Mouse (Mus musculus) forebrain, embryonic 15.5 days (tissue): ENCODE results near the gene Gm5617. TPM values are rescaled to one million over a fixed set of nuclear protein-coding genes. Genes with fewer than 3 reads are reported as not detected.
"Not testable (repeated sequence)": the region's sequence is repeated elsewhere in the genome, so short reads cannot be mapped to it uniquely, and the experiment has no call there.

ENCODE experiments used
- ATAC-seq: fragments of 200-750 bp; cut with Nextera tagmentation; replicated peaks from 2 replicates; pipeline ENCODE4 v1.8.0; 2017; ENCODE audit warnings: mild to moderate bottlenecking, moderate TSS enrichment, moderate library complexity
- H3K27ac ChIP-seq: fragments of 300-500 bp; sonication (generic); replicated peaks from 2 replicates; pipeline ENCODE4 v1.5.1; 2015; ENCODE audit warnings: mild to moderate bottlenecking, inconsistent platforms
- H3K27me3 ChIP-seq: fragments of 300-500 bp; sonication (generic); 2 replicates; pipeline ENCODE4 v1.6.1; 2015; ENCODE audit warnings: inconsistent platforms
- H3K36me3 ChIP-seq: fragments of 300-500 bp; sonication (generic); 2 replicates; pipeline ENCODE4 v1.6.1; 2015; ENCODE audit warnings: mild to moderate bottlenecking, inconsistent platforms
- H3K4me1 ChIP-seq: fragments of 300-500 bp; sonication (generic); 2 replicates; pipeline ENCODE4 v1.6.1; 2015; ENCODE audit warnings: inconsistent platforms
- H3K4me2 ChIP-seq: fragments of 300-500 bp; sonication (generic); replicated peaks from 2 replicates; pipeline ENCODE4 v1.6.1; 2015; ENCODE audit warnings: mild to moderate bottlenecking, inconsistent platforms
- H3K4me3 ChIP-seq: fragments of 300-500 bp; sonication (generic); 2 replicates; pipeline ENCODE4 v1.5.1; 2015; ENCODE audit warnings: mild to moderate bottlenecking, inconsistent platforms
- H3K9ac ChIP-seq: fragments of 300-500 bp; sonication (generic); replicated peaks from 2 replicates; pipeline ENCODE4 v1.6.1; 2015; ENCODE audit warnings: mild to moderate bottlenecking, inconsistent platforms
- H3K9me3 ChIP-seq: fragments of 300-500 bp; sonication (generic); 2 replicates; pipeline ENCODE4 v1.6.1; 2016; ENCODE audit warnings: inconsistent platforms
- WGBS: fragments of 180-500 bp; shearing (Covaris S2); methylation state at CpG from one replicate; pipeline ENCODE4 v1.1.7; 2015; ENCODE audit warnings: mixed read lengths; 5-methylcytosine and 5-hydroxymethylcytosine counted together
- polyA plus RNA-seq: library from polyadenylated mRNA; unstranded; fragments of >200 nt; fragmentation: Nextera tagmentation; extraction: Ambion mirVana; gene quantifications from 2 replicates; pipeline ENCODE4 v1.2.1, GENCODE M21; 2015

Gm5617 gene
- 23.1 and 25.3 TPM in 2 replicates for polyA plus RNA-seq

- WGBS = under 1% methylated on average over 71 of the region's 72 CpGs
- Histone ChIP-seq H3K27me3 (no peaks in the 10 kb centered on the region), H3K4me3 (peak within 1 kb of the TSS; percentile 70)
Observed at GRCm38 (mm10) chr9:48494817-48495547, at the start of gene Gm5617, which contains the start of gene Rbm7. TSS of gene Gm5617 (plus strand) at chr9:48495442. TSS of gene Rbm7 (minus strand) at chr9:48495299.

DNA sequence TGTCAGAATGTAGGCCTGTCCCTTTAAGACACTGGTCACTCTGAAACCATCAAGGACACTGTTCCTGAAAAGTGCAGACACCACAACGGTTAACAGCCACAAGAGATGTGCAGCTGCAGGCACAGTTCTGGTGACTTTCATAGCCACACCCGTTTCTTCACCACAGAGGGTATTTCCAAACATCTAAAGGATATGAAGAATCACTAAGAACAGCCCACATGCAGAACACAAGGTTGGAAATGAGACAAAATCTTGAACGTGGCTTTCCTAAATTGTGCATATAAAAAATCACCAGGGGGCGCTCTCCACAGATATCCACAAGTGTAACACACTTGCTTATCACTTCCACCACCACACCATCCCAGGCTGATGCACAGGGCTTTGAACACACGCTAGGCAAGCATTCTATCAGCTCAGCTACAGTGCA, 47.4 kb upstream of the Gm5617 start:
- no peaks in the 10 kb centered on the region for H3K9me3 ChIP-seq
- H3K27me3 ChIP-seq = no peaks in the 10 kb centered on the region
- no peak for ATAC-seq
- H3K27ac ChIP-seq = no peak overlapping the region
- WGBS = 35% methylated on average over 5 of the region's 5 CpGs
- H3K9ac ChIP-seq = no peak overlapping the region
- H3K4me3 ChIP-seq = no peak overlapping the region
- no peaks in the 10 kb centered on the region for H3K36me3 ChIP-seq
- no peaks in the 10 kb centered on the region for H3K4me1 ChIP-seq
- H3K4me2 ChIP-seq = no peak overlapping the region

More at GRCm38 (mm10) chr9:48494817-48495547, at the start of gene Gm5617, which contains the start of gene Rbm7:
- Histone ChIP-seq H3K4me1 (peaks cover 21% of the 10 kb centered on the region), H3K9ac (peak within 1 kb of the TSS; percentile 80), H3K27ac (peak within 1 kb of the TSS; percentile 86), H3K36me3 (peaks cover 29% of the 10 kb centered on the region), H3K9me3 (no peaks in the 10 kb centered on the region), H3K4me2 (peak within 1 kb of the TSS; percentile 78)
- ATAC-seq = peak; percentile 100

GRCm38 (mm10) chr9:48450066-48450465, 45.2 kb upstream of the Gm5617 start:
- Histone ChIP-seq H3K4me2 (no peak overlapping the region), H3K9ac (no peak overlapping the region), H3K27ac (no peak overlapping the region), H3K27me3 (no peaks in the 10 kb centered on the region), H3K4me1 (no peaks in the 10 kb centered on the region), H3K36me3 (no peaks in the 10 kb centered on the region), H3K4me3 (no peak overlapping the region), H3K9me3 (no peaks in the 10 kb centered on the region)
- no peak for ATAC-seq
- WGBS = 92% methylated on average over 17 of the region's 17 CpGs

DNA sequence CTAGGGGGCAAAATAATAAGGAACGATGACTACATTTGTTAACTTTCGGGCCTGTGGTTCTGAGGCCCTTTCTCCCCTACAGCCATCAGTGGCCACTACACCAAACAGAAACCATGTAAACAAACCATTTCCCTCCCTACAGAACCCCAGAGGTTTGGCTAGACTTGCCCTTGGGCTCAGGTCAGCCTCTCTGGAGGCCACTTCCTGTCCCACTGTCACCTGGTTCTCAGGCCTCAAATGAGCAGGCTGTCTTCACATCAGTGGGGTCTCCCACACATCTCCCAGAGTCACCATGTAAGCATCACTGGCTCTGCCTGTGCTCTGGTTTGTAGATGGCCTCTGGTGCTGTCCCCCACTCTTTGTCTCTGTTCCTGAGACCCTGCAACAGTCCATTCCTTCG, 39.3 kb upstream of the Gm5617 start:
- no peak for ATAC-seq
- WGBS = 95% methylated on average over 3 of the region's 3 CpGs

GRCm38 (mm10) chr9:48458879-48459278, 36.4 kb upstream of the Gm5617 start:
- no peak overlapping the region for H3K9ac ChIP-seq
- WGBS = 74% methylated on average over 3 of the region's 3 CpGs

More for the DNA sequence above, 39.3 kb upstream of the Gm5617 start:
- H3K27ac ChIP-seq = no peak overlapping the region
- no peaks in the 10 kb centered on the region for H3K4me1 ChIP-seq
- H3K36me3 ChIP-seq = no peaks in the 10 kb centered on the region
- H3K9me3 ChIP-seq = no peaks in the 10 kb centered on the region
- H3K9ac ChIP-seq = no peak overlapping the region
- no peak overlapping the region for H3K4me2 ChIP-seq
- no peaks in the 10 kb centered on the region for H3K27me3 ChIP-seq
- H3K4me3 ChIP-seq = no peak overlapping the region

GRCm38 (mm10) chr9:48459391-48459790, 35.9 kb upstream of the Gm5617 start:
- Histone ChIP-seq H3K27ac (no peak overlapping the region), H3K36me3 (no peaks in the 10 kb centered on the region), H3K4me3 (no peak overlapping the region), H3K4me1 (no peaks in the 10 kb centered on the region), H3K9ac (no peak overlapping the region), H3K27me3 (no peaks in the 10 kb centered on the region), H3K4me2 (no peak overlapping the region), H3K9me3 (no peaks in the 10 kb centered on the region)
- no peak for ATAC-seq
- WGBS = 92% methylated on average over 5 of the region's 5 CpGs

More at GRCm38 (mm10) chr9:48458879-48459278, 36.4 kb upstream of the Gm5617 start:
- ATAC-seq = no peak
- Histone ChIP-seq H3K36me3 (no peaks in the 10 kb centered on the region), H3K4me1 (no peaks in the 10 kb centered on the region), H3K4me2 (no peak overlapping the region), H3K9me3 (no peaks in the 10 kb centered on the region), H3K4me3 (no peak overlapping the region), H3K27me3 (no peaks in the 10 kb centered on the region), H3K27ac (no peak overlapping the region)

DNA sequence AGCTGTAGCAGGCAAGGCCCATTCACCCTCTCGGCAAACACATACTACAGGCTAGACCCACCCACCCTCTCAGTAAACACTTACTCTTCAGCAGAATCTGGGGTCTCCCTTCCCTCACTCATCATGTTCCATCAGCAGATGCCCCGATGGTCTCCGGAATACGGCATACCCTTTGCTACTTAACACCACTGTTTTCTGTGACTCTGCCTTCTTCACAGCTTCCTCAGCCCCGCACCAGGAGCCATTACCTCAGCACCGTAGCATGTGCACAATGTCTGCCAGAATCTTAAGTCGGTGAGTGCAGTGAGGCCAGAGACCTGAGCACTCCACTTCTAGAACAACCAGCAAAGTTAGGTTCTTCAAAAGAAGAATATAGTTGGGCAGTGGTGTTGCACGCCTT, 34.5 kb upstream of the Gm5617 start:
- H3K27ac ChIP-seq = no peak overlapping the region
- H3K9ac ChIP-seq = no peak overlapping the region
- no peak overlapping the region for H3K4me2 ChIP-seq
- H3K36me3 ChIP-seq = no peaks in the 10 kb centered on the region
- no peaks in the 10 kb centered on the region for H3K4me1 ChIP-seq
- 96% methylated on average over 8 of the region's 8 CpGs for WGBS
- no peak overlapping the region for H3K4me3 ChIP-seq
- no peaks in the 10 kb centered on the region for H3K9me3 ChIP-seq
- no peaks in the 10 kb centered on the region for H3K27me3 ChIP-seq
- no peak for ATAC-seq

DNA sequence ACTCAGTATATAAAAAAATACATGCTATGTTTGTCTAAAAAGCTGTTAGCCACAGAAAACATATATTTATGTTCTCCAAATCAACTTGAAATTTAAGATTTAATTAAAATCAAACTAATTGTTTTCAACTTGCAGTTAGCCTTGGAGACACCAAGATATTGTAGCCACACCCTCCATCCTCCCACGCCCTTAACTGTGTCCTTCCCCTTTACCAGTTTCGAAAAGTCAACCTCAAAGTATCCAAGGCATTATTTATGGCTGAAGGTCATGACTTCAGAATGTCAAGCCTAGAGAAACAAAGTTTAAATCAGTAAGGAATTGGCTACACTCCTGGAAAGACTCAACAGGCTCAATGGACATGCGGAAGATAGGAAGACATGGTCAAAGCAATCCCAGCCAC, 33.7 kb upstream of the Gm5617 start:
- H3K4me1 ChIP-seq = no peaks in the 10 kb centered on the region
- H3K9ac ChIP-seq = no peak overlapping the region
- no peaks in the 10 kb centered on the region for H3K9me3 ChIP-seq
- 92% methylated on average over 3 of the region's 3 CpGs for WGBS
- H3K4me3 ChIP-seq = no peak overlapping the region
- ATAC-seq = no peak
- no peak overlapping the region for H3K4me2 ChIP-seq
- H3K27ac ChIP-seq = no peak overlapping the region
- H3K36me3 ChIP-seq = no peaks in the 10 kb centered on the region
- H3K27me3 ChIP-seq = no peaks in the 10 kb centered on the region

DNA sequence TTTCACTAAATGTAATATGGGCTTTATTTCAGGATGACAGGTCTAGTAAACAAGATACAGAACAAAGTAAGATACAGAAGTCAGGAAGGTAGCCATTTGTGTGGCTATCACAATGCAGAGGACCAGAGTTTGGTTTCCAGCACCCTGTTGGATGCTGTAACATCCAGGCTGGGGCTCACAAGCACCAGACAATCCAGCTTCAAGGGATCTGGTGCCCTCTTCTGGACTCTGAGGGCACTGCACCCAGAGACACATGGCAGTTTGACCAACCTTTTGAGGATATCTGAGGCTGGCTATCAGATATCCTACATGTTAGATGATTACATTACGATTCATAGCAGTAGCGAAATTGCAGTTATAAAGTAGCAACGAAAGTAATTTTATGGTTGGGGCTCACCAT, 29.6 kb upstream of the Gm5617 start:
- 92% methylated on average over 3 of the region's 3 CpGs for WGBS
- H3K27me3 ChIP-seq = no peaks in the 10 kb centered on the region
- no peak for ATAC-seq
- H3K4me3 ChIP-seq = no peak overlapping the region
- H3K9ac ChIP-seq = no peak overlapping the region
- H3K36me3 ChIP-seq = peaks cover 3% of the 10 kb centered on the region; the same call in 1 of the 2 replicates
- H3K9me3 ChIP-seq = no peaks in the 10 kb centered on the region
- no peak overlapping the region for H3K27ac ChIP-seq
- no peaks in the 10 kb centered on the region for H3K4me1 ChIP-seq
- no peak overlapping the region for H3K4me2 ChIP-seq

- peaks cover 3% of the 10 kb centered on the region; the same call in 1 of the 2 replicates for H3K36me3 ChIP-seq
- no peak overlapping the region for H3K4me3 ChIP-seq
- 54% methylated on average over 3 of the region's 3 CpGs for WGBS
- H3K4me2 ChIP-seq = no peak overlapping the region
- ATAC-seq = no peak
- H3K9ac ChIP-seq = no peak overlapping the region
- H3K27ac ChIP-seq = no peak overlapping the region
- no peaks in the 10 kb centered on the region for H3K4me1 ChIP-seq
- H3K27me3 ChIP-seq = no peaks in the 10 kb centered on the region
- no peaks in the 10 kb centered on the region for H3K9me3 ChIP-seq
Observed at GRCm38 (mm10) chr9:48466804-48467203, 28.4 kb upstream of the Gm5617 start.

DNA sequence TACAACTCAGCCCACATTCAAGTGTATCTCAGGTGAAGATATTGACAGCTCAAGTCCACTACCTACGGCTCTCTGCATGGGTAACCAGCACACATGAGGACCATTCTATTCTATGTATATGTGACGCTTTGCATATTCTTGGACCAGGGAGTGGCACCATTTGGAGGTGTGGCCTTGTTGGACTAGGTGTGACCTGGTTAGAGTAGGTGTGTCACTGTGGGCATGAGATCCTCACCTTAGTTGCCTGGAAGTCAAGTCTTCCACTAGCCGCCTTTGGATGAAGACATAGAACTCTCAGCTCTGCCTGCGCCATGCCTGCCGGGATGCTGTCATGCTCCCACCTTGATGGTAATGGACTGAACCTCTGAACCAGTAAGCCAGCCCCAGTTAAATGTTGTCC, 27.8 kb upstream of the Gm5617 start:
- not testable (repeated sequence) for H3K9me3 ChIP-seq, H3K4me2 ChIP-seq, H3K4me3 ChIP-seq, H3K9ac ChIP-seq, H3K27me3 ChIP-seq, H3K4me1 ChIP-seq, ATAC-seq, H3K36me3 ChIP-seq, H3K27ac ChIP-seq
- WGBS = 96% methylated on average over 5 of the region's 5 CpGs

GRCm38 (mm10) chr9:48472441-48473025, 22.7 kb upstream of the Gm5617 start:
- no peak overlapping the region for H3K9ac ChIP-seq
- H3K27me3 ChIP-seq = no peaks in the 10 kb centered on the region
- H3K27ac ChIP-seq = no peak overlapping the region
- H3K4me1 ChIP-seq = no peaks in the 10 kb centered on the region
- H3K36me3 ChIP-seq = no peaks in the 10 kb centered on the region
- 74% methylated on average over 15 of the region's 15 CpGs for WGBS
- H3K4me2 ChIP-seq = no peak overlapping the region
- H3K9me3 ChIP-seq = no peaks in the 10 kb centered on the region
- H3K4me3 ChIP-seq = no peak overlapping the region
- no peak for ATAC-seq
